Mouse (Mus musculus) spleen, adult 2 months (tissue): ENCODE results near the gene Hesx1. TPM values are rescaled to one million over a fixed set of nuclear protein-coding genes. Genes with fewer than 3 reads are reported as not detected.

Experiments used
- DNase-seq, 2 experiments: peaks; one replicate each; pipeline versions ENCODE4 v3.0.0 to v3.0.0-alpha.2; 2012 to 2021; ENCODE audit warnings: low spot score in 2 of 2, low read depth in 1 of 2
- H3K27ac ChIP-seq: fragments of 200-500 bp; 2 replicates; pipeline ENCODE4 v1.5.1; 2012; ENCODE audit warnings: low read length, inconsistent platforms; ENCODE audit not compliant: insufficient read depth
- H3K27me3 ChIP-seq: fragments of 200-500 bp; 2 replicates; pipeline ENCODE4 v1.6.1; 2012; ENCODE audit warnings: mild to moderate bottlenecking, moderate library complexity, low read length, inconsistent platforms; ENCODE audit not compliant: control insufficient read depth, insufficient read depth
- H3K36me3 ChIP-seq: fragments of 200-500 bp; 2 replicates; pipeline ENCODE4 v1.6.1; 2012; ENCODE audit warnings: mild to moderate bottlenecking, low read length, inconsistent platforms; ENCODE audit not compliant: control insufficient read depth, insufficient read depth
- H3K4me1 ChIP-seq: fragments of 200-500 bp; 2 replicates; pipeline ENCODE4 v1.6.1; 2011; ENCODE audit warnings: inconsistent platforms; ENCODE audit not compliant: control insufficient read depth, insufficient read depth, insufficient read length
- H3K4me3 ChIP-seq: fragments of 200-500 bp; 2 replicates; pipeline ENCODE4 v1.5.1; 2011; ENCODE audit warnings: mild to moderate bottlenecking, inconsistent platforms; ENCODE audit not compliant: insufficient read depth, insufficient read length; ENCODE audit errors: extremely low read depth
- CTCF ChIP-seq: fragments of 200-500 bp; IDR thresholded peaks from 2 replicates; pipeline ENCODE4 v1.5.1; 2011; ENCODE audit warnings: mild to moderate bottlenecking, inconsistent platforms; ENCODE audit not compliant: insufficient read depth, insufficient read length, insufficient replicate concordance; ENCODE audit errors: extremely low read depth
- POLR2A ChIP-seq: fragments of 200-500 bp; IDR thresholded peaks from 2 replicates; pipeline ENCODE4 v1.6.1; 2011; ENCODE audit warnings: low read depth, low read length, inconsistent platforms
- WGBS: fragments of 180-500 bp; shearing (Covaris S2); methylation state at CpG from one replicate; pipeline ENCODE4 v1.1.7; 2018; 5-methylcytosine and 5-hydroxymethylcytosine counted together
- polyA plus RNA-seq: library from polyadenylated mRNA; depleted of rRNA; stranded (reverse); fragments of >200 nt; gene quantifications from 2 replicates; pipeline ENCODE4 v1.2.3, GENCODE M21; 2012

Gene Hesx1
- polyA plus RNA-seq, 1 experiment = not detected

DNA sequence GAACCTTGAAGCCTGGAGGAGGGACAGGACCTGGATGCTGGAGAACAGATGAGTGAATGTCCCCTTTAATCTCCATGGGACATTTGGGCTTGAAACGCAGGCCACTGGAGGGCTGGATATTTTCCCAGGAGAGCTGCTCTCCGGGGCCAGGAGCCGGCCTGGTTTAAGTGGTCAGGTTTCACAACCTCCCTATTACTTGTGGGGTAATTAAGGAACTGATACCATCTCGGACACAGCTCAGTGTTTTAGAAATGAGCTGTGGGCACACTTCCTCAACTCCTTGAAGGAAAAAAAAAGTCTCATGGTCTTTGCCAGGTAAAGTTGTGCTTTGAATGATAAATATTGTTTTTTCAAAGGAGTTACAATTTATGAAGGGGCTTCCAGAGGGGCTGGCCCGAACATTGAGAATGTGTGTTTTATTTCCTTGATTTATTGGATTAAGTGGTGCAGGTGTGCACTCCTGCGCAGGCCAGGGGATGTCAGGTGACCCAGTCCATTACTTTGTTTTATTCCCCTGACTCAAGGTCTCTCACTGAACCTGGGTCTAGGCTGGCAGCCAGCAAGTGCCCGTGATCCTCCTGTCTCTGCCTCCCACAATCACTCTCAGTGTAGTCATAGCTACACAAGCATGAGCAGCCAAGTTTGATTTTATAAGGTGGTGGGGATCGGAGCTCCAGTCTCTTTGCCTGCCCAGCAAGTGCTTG, 48.2 kb downstream of the Hesx1 start:
- DNase-seq = no peak
- Histone ChIP-seq H3K4me1 (peaks cover 19% of the 10 kb centered on the region), H3K27me3 (peaks cover 8% of the 10 kb centered on the region), H3K36me3 (no peaks in the 10 kb centered on the region), H3K4me3 (no peak overlapping the region), H3K27ac (no peak overlapping the region)
- 42% methylated on average over 8 of the region's 8 CpGs for WGBS
- TF ChIP-seq POLR2A (no peak), CTCF (no peak)

- H3K4me3 ChIP-seq = no peak overlapping the region
- TF ChIP-seq CTCF (no peak), POLR2A (no peak)
- no peak overlapping the region for H3K27ac ChIP-seq
- H3K27me3 ChIP-seq = peaks cover 8% of the 10 kb centered on the region
- no peaks in the 10 kb centered on the region for H3K36me3 ChIP-seq
- no peak for DNase-seq
- 75% methylated on average over 5 of the region's 5 CpGs for WGBS
- H3K4me1 ChIP-seq = peaks cover 19% of the 10 kb centered on the region
Observed at GRCm38 (mm10) chr14:27043416-27043815, 49.2 kb downstream of the Hesx1 start.

- no peak overlapping the region for H3K4me3 ChIP-seq
- no peak for TF ChIP-seq CTCF
- TF ChIP-seq POLR2A = no peak
- H3K27ac ChIP-seq = no peak overlapping the region
- no peak for DNase-seq
- 8% methylated on average over 11 of the region's 11 CpGs for WGBS
- H3K4me1 ChIP-seq = peaks cover 19% of the 10 kb centered on the region
- H3K27me3 ChIP-seq = peaks cover 3% of the 10 kb centered on the region; the same call in 1 of the 2 replicates
- no peaks in the 10 kb centered on the region for H3K36me3 ChIP-seq
Observed at GRCm38 (mm10) chr14:27044221-27044966, 50.2 kb downstream of the Hesx1 start.

- H3K4me1 ChIP-seq = peaks cover 16% of the 10 kb centered on the region; the same call in 1 of the 2 replicates
- H3K27me3 ChIP-seq = 0 out of 2 replicates have a peak, but pooled peaks cover 1% of the 10 kb centered on the region
- H3K27ac ChIP-seq = no peak overlapping the region
- peak; percentile 25 to 44 for DNase-seq
- no peak overlapping the region for H3K4me3 ChIP-seq
- 7% methylated on average over 2 of the region's 2 CpGs for WGBS
- no peaks in the 10 kb centered on the region for H3K36me3 ChIP-seq
- TF ChIP-seq CTCF (no peak), POLR2A (no peak)
Observed at GRCm38 (mm10) chr14:27044967-27045361, 50.7 kb downstream of the Hesx1 start.

DNA sequence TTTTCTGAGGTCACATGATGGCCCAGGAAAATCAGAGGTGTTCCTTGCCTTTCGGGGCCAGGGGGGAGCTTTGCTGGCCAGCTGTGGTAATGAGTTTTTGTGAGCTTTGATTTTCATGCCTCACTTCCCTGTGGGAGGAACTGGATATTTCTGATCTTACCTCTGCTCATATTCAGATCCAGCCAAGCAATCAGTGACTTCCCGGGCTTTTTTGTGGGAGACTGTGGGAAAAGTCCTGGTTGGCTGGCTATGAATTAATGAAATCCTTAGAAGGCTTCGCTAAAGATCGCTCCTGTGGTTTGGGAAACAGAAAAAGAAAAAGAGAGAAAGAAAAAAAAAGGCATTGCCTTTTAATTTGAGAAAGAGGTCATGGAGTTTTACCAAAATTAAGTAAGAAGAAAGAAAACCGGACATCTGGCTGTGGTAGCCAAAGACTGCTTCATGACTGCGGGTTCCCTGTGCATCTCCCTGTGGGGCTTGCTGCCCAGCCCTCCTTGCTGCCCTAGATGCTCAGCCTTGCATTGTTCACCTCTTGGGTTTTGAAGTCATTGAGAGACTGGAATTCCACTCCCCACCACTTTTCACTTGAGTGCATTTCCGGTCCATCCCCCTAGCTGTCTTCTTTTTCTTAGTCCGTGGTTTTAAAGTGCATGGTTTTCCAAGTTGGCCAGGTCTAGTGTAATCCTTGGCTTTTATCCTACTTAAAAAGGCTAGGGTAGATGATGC, 54.2 kb downstream of the Hesx1 start:
- 85% methylated on average over 8 of the region's 8 CpGs for WGBS
- no peak overlapping the region for H3K27ac ChIP-seq
- TF ChIP-seq CTCF = no peak
- no peak for TF ChIP-seq POLR2A

DNA sequence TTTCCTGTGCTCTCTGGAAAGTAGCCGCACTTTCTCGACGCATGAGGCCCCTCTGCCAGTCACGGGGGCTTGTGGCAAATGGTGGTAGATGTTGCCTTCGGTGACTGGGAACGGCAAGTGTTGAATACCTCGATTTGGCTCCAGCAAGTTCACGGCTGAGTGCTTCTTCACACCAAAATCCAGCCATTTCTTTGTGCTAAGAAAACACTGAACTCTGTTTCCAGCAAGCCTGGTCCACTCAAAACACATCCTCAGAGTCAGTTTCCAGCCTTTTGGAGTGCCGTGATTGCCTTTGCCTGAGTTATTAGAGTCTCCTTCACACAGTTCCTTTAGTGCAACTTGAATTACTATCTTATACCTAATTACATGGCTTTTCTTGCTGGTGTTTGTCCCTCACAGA, 55.8 kb downstream of the Hesx1 start:
- no peak overlapping the region for H3K4me3 ChIP-seq
- H3K4me1 ChIP-seq = no peaks in the 10 kb centered on the region; the same call in 1 of the 2 replicates
- H3K27me3 ChIP-seq = no peaks in the 10 kb centered on the region
- WGBS = 82% methylated on average over 9 of the region's 9 CpGs
- H3K36me3 ChIP-seq = no peaks in the 10 kb centered on the region
- DNase-seq = no peak
- no peak for TF ChIP-seq CTCF
- no peak for TF ChIP-seq POLR2A
- no peak overlapping the region for H3K27ac ChIP-seq

More for the DNA sequence above, 54.2 kb downstream of the Hesx1 start:
- Histone ChIP-seq H3K36me3 (no peaks in the 10 kb centered on the region), H3K4me1 (peaks cover 9% of the 10 kb centered on the region; the same call in 1 of the 2 replicates), H3K27me3 (no peaks in the 10 kb centered on the region), H3K4me3 (no peak overlapping the region)
- no peak for DNase-seq
